Mouse (Mus musculus): ENCODE results near the gene 4930402H24Rik.

4930402H24Rik gene

DNA sequence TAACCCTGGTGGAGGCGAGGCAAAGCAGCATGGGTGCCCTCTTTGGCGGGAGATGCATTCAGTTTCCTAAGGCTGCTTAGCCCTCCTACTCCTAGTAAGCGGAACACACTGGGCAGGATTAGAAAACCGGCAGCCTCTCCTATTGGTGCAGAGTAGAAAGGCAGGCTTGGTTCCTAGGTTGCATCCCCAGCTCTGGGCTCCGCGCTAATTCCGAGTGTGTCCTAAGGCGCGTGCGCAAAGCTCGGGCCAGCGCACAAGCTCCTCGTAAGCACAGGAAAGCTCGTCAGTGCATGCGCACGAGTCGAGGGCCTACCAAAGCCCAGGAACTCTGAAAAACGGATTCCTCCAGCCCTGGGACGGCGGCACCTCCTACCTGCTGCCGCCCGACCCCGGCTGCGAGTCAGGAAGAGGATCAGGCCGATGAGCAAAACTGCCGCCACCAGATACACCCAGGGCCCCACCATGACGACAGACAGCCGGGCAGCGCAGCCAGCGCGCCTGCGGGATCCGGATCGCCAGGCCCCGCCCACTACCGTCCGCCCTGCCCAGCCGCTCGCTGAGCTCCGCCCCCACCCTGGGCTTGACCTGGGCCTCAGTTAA, 242.0 kb downstream of the 4930402H24Rik start, which contains the start of gene Ddrgk1:
Gene Ddrgk1, minus strand, starts transcription at position 558 of the 600 bp plus-strand sequence.
- DNase-seq (ENCODE audit: low read depth, low spot score) = peak; percentile 97

- no peak for DNase-seq (ENCODE audit: low read depth, low spot score)
Measured at GRCm38 (mm10) chr2:130663342-130663741, 242.9 kb downstream of the 4930402H24Rik start.

- no peak for DNase-seq (ENCODE audit: low read depth, low spot score)
Measured at GRCm38 (mm10) chr2:130658530-130658929, 247.7 kb downstream of the 4930402H24Rik start.

- no peak for DNase-seq (ENCODE audit: low read depth, low spot score)
Measured at GRCm38 (mm10) chr2:130657541-130657940, 248.7 kb downstream of the 4930402H24Rik start.

DNA sequence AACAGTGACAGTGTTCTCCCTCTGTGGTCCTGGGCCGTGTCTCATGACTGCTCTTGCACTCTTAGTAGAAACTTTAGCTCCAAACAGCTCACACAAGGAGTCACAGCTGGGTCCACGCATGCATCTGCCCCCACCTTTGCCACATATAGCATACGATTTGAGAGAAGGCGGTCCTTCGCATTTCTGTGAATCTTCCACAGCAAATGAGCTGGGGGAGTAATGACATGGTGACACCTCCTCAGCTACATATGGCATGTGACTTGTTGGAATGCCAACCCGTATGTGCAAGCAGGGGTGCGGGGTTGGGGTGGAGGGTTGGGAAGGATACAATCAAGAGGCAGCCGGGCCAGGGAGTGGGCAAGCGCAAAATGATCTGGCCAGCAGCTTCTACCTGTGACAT, 249.7 kb downstream of the 4930402H24Rik start:
- no peak for DNase-seq (ENCODE audit: low read depth, low spot score)

Data from forelimb bud, embryonic 11.5 days (tissue).